Comparison of ENCODE assay signal across 8 mouse cellular contexts in genomic region chr9:88522569-88523334, GRCm38 (mm10). TPM values are rescaled to one million over a fixed set of nuclear protein-coding genes. Genes with fewer than 3 reads are reported as not detected.
DNase-seq lines count a peak whose midpoint lies in the region; ATAC-seq lines count a peak whose summit lies in the region.

No protein-coding gene starts in this region.

- ATAC-seq in hindbrain, embryonic 11.5 days (ENCODE audit: low FRiP score), result peak; percentile 89

- H3K36me3 ChIP-seq in hindbrain, embryonic 11.5 days (ENCODE audit: control insufficient read depth, insufficient read depth, low read length), result no peaks in the 10 kb centered on the region

- DNase-seq in MN1 (ENCODE audit: low spot score), result peak; percentile 98
- DNase-seq in cerebellum, adult 9-10 months, result peak; percentile 97
- peak; percentile 92 to 98 for DNase-seq in frontal cortex, adult 2 months (ENCODE audit: extremely low spot score in 1 of 2, low spot score in 1 of 2)
- DNase-seq in hindbrain, embryonic 11.5 days (ENCODE audit: low spot score), result peak; percentile 99
- DNase-seq in layer of hippocampus, postnatal 10 days (ENCODE audit: low spot score in 2 of 2), result peak; percentile 97
- peak; percentile 98 for DNase-seq in lung, postnatal 10 days
- peak; percentile 96 for DNase-seq in ovary, postnatal 36 days (ENCODE audit: low spot score)
- peak; percentile 97 for DNase-seq in thymus, postnatal 25 days

- H3K9me3 ChIP-seq in hindbrain, embryonic 11.5 days (ENCODE audit: control insufficient read depth, low read length), result no peaks in the 10 kb centered on the region

- H3K27ac ChIP-seq in hindbrain, embryonic 11.5 days (ENCODE audit: low read depth, low read length), result peak overlapping the region; percentile 89

- no peaks in the 10 kb centered on the region for H3K4me1 ChIP-seq in hindbrain, embryonic 11.5 days (replicated peaks; ENCODE audit: control insufficient read depth, insufficient read depth, low read length)

- H3K9ac ChIP-seq in hindbrain, embryonic 11.5 days (ENCODE audit: low read depth, low read length), result peak overlapping the region; percentile 98

- peak overlapping the region; percentile 52 for H3K4me2 ChIP-seq in hindbrain, embryonic 11.5 days (replicated peaks; ENCODE audit: low read depth, low read length)

- no peaks in the 10 kb centered on the region for H3K27me3 ChIP-seq in hindbrain, embryonic 11.5 days (ENCODE audit: control insufficient read depth, insufficient read depth, low read length)

- peak overlapping the region; percentile 76 for H3K4me3 ChIP-seq in hindbrain, embryonic 11.5 days (ENCODE audit: low read depth, low read length)

- WGBS in hindbrain, embryonic 11.5 days, result under 1% methylated on average over 69 of the region's 69 CpGs

RNA-seq across cellular contexts. Expression of gene Zfp949, which starts 25.1 kb away (rescaled TPM):
- 16.4 and 19.2 TPM in 2 replicates for polyA plus RNA-seq in frontal cortex, adult 2 months (2012; rRNA removed)
- 9.1 and 10.1 TPM in 2 replicates for polyA plus RNA-seq in hindbrain, embryonic 11.5 days (2014; fragmentation: Nextera tagmentation; extraction: Ambion mirVana)
- 10 to 100 TPM; 19.3 to 20.0 TPM for total RNA-seq in layer of hippocampus, postnatal 10 days (2021)

RNA-seq across cellular contexts. Expression of gene Syncrip, which starts 40.4 kb away (rescaled TPM):
- 33.5 and 33.6 TPM in 2 replicates for polyA plus RNA-seq in frontal cortex, adult 2 months (2012; rRNA removed)
- 137 and 140 TPM in 2 replicates for polyA plus RNA-seq in hindbrain, embryonic 11.5 days (2014; fragmentation: Nextera tagmentation; extraction: Ambion mirVana)
- total RNA-seq in layer of hippocampus, postnatal 10 days (2021), result 100 to 1,000 TPM; 105 to 112 TPM

RNA-seq across cellular contexts. Expression of gene Trim43a, which starts 57.9 kb away (rescaled TPM):
- polyA plus RNA-seq in frontal cortex, adult 2 months (2012; rRNA removed), result 0.78 and 1.2 TPM in 2 replicates
- polyA plus RNA-seq in hindbrain, embryonic 11.5 days (2014; fragmentation: Nextera tagmentation; extraction: Ambion mirVana), result 0.10 TPM in 1 of 2 replicates, not detected in the other
- total RNA-seq in layer of hippocampus, postnatal 10 days (2021), result 1 to 10 TPM in 1 of 2 experiments, under 1 TPM in 1; 0.71 to 1.3 TPM

Comparison
In these comparisons a context has a peak if more than half of its experiments do, and no peak if none do; other contexts are left out.
1. Peak in every context shown above with its lines: DNase-seq, ATAC-seq, H3K4me3 ChIP-seq and H3K27ac ChIP-seq.